Mouse (Mus musculus) right cerebral cortex, postnatal 4 days (tissue): ENCODE results near the gene Car6.

ENCODE experiments used
- DNase-seq: peaks from one replicate; pipeline ENCODE4 v3.0.0-alpha.2; 2022

Car6 gene

GRCm38 (mm10) chr4:150201232-150201631 lies at the start of gene Car6:
Car6 (minus strand) TSS chr4:150201332.
- no peak for DNase-seq

GRCm38 (mm10) chr4:150249731-150250270 lies 48.7 kb upstream of the Car6 start:
- DNase-seq, result no peak

- DNase-seq, result no peak
These were observed 47.8 kb upstream of the Car6 start for GRCm38 (mm10) chr4:150248917-150249316.

GRCm38 (mm10) chr4:150248009-150248408 lies 46.9 kb upstream of the Car6 start:
- DNase-seq, result peak; percentile 67

- DNase-seq, result no peak
These were observed 44.7 kb upstream of the Car6 start for GRCm38 (mm10) chr4:150245876-150246275.

- DNase-seq, result no peak
These were observed 41.6 kb upstream of the Car6 start for GRCm38 (mm10) chr4:150242745-150243144.

- no peak for DNase-seq
These were observed 40.6 kb upstream of the Car6 start for GRCm38 (mm10) chr4:150241708-150242107.

GRCm38 (mm10) chr4:150240381-150240886 lies 39.3 kb upstream of the Car6 start:
- DNase-seq, result no peak

- peak; percentile 58 for DNase-seq
These were observed 38.8 kb upstream of the Car6 start for GRCm38 (mm10) chr4:150239951-150240368.

GRCm38 (mm10) chr4:150239503-150239902 lies 38.4 kb upstream of the Car6 start:
- no peak for DNase-seq

GRCm38 (mm10) chr4:150239087-150239480 lies 38.0 kb upstream of the Car6 start:
- no peak for DNase-seq

GRCm38 (mm10) chr4:150238433-150239086 lies 37.4 kb upstream of the Car6 start:
- DNase-seq, result no peak

- no peak for DNase-seq
These were observed 36.7 kb upstream of the Car6 start for GRCm38 (mm10) chr4:150237636-150238361.

- DNase-seq, result peak; percentile 99
These were observed 35.7 kb upstream of the Car6 start, which contains the start of gene Eno1 for GRCm38 (mm10) chr4:150236521-150237481. Eno1 (plus strand) TSS chr4:150236721.

- DNase-seq, result no peak
These were observed 34.9 kb upstream of the Car6 start for GRCm38 (mm10) chr4:150236031-150236430.

GRCm38 (mm10) chr4:150235585-150235984 lies 34.5 kb upstream of the Car6 start:
- DNase-seq, result no peak

GRCm38 (mm10) chr4:150234599-150235327 lies 33.6 kb upstream of the Car6 start:
- no peak for DNase-seq

GRCm38 (mm10) chr4:150231871-150232270 lies 30.7 kb upstream of the Car6 start:
- DNase-seq, result no peak

- DNase-seq, result no peak
These were observed 29.6 kb upstream of the Car6 start for GRCm38 (mm10) chr4:150230460-150231407.

GRCm38 (mm10) chr4:150229747-150230390 lies 28.7 kb upstream of the Car6 start:
- DNase-seq, result no peak
